Mouse (Mus musculus) stomach, embryonic 15.5 days (tissue): Measurements from ENCODE around the gene Fgf6. TPM values are rescaled to one million over a fixed set of nuclear protein-coding genes. Genes with fewer than 3 reads are reported as not detected.

Experiments used
- ATAC-seq: fragments of 200-750 bp; cut with Nextera tagmentation; 2 replicates; pipeline ENCODE4 v1.8.0; 2017; ENCODE audit warnings: low read depth, moderate number of reproducible peaks, moderate TSS enrichment; ENCODE audit not compliant: insufficient read depth, low FRiP score
- H3K27ac ChIP-seq: fragments of 300-500 bp; sonication (generic); 2 replicates; pipeline ENCODE4 v1.5.1; 2015; ENCODE audit warnings: mild to moderate bottlenecking, inconsistent platforms
- H3K27me3 ChIP-seq: fragments of 300-500 bp; sonication (generic); replicated peaks from 2 replicates; pipeline ENCODE4 v1.6.1; 2015; ENCODE audit warnings: inconsistent platforms
- H3K36me3 ChIP-seq: fragments of 300-500 bp; sonication (generic); 2 replicates; pipeline ENCODE4 v1.6.1; 2015; ENCODE audit warnings: inconsistent platforms
- H3K4me1 ChIP-seq: fragments of 300-500 bp; sonication (generic); 2 replicates; pipeline ENCODE4 v1.6.1; 2015; ENCODE audit warnings: inconsistent platforms
- H3K4me2 ChIP-seq: fragments of 300-500 bp; sonication (generic); 2 replicates; pipeline ENCODE4 v1.6.1; 2015; ENCODE audit warnings: mild to moderate bottlenecking, inconsistent platforms
- H3K4me3 ChIP-seq: fragments of 300-500 bp; sonication (generic); replicated peaks from 2 replicates; pipeline ENCODE4 v1.5.1; 2015; ENCODE audit warnings: inconsistent platforms
- H3K9ac ChIP-seq: fragments of 300-500 bp; sonication (generic); 2 replicates; pipeline ENCODE4 v1.6.1; 2015; ENCODE audit warnings: inconsistent platforms
- H3K9me3 ChIP-seq: fragments of 300-500 bp; sonication (generic); 2 replicates; pipeline ENCODE4 v1.6.1; 2016; ENCODE audit warnings: inconsistent platforms
- WGBS: fragments of 180-500 bp; shearing (Covaris S2); methylation state at CpG from one replicate; pipeline ENCODE4 v1.1.7; 2015; 5-methylcytosine and 5-hydroxymethylcytosine counted together
- polyA plus RNA-seq: library from polyadenylated mRNA; unstranded; fragments of >200 nt; fragmentation: Nextera tagmentation; extraction: Ambion mirVana; gene quantifications from 2 replicates; pipeline ENCODE4 v1.2.1, GENCODE M21; 2015

Gene Fgf6
- polyA plus RNA-seq, 1 experiment from 2014 or later: not detected

DNA sequence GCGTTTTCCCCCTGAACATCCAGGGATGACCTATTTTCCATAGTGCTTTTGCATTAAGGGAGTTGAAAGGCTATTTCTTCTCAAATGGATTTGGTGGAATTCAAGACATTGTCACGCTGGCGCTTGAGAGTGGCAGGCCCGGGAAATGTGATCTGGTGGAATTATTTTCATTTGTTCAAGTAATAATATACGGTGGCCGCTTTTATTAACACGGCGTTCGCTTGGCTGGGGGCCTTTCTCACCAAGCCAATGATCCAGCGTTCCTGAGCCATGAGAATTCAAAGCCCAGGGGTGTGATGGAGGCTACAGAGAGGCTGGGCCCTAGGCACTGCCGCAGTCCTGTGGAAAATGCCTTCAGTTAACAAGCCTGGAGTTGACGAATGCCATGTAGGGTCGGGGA, 5.0 kb downstream of the Fgf6 start:
- 14% methylated on average over 13 of the region's 13 CpGs for WGBS
- no peaks in the 10 kb centered on the region for H3K9me3 ChIP-seq
- no peak overlapping the region for H3K4me3 ChIP-seq
- H3K4me2 ChIP-seq: no peak overlapping the region
- no peak for ATAC-seq
- H3K36me3 ChIP-seq: no peaks in the 10 kb centered on the region
- peaks cover 19% of the 10 kb centered on the region for H3K27me3 ChIP-seq
- H3K9ac ChIP-seq: no peak overlapping the region
- no peak overlapping the region for H3K27ac ChIP-seq
- no peaks in the 10 kb centered on the region for H3K4me1 ChIP-seq

DNA sequence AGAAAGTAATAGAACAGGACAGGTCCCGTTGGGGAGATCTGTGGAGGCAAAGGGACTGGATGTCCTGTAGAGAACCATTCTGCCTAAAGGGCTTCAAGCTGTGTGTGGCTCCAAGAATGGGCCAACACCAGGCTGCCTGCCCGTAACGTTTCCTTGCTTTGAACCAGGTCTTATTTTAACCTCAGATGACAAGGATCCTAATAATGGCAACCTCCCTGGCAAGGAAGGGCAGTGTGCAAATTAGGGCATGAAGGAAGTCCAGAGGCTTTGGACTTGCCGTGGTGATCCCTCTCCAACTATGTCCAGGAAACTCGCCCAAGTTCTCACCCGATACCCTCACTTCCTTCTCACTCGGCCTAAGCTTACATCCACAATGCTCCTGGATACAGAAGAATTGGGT, 9.4 kb downstream of the Fgf6 start:
- H3K9ac ChIP-seq: no peak overlapping the region
- WGBS: 70% methylated on average over 7 of the region's 7 CpGs
- peaks cover 12% of the 10 kb centered on the region for H3K27me3 ChIP-seq
- H3K36me3 ChIP-seq: no peaks in the 10 kb centered on the region
- no peak overlapping the region for H3K4me2 ChIP-seq
- ATAC-seq: no peak
- H3K4me3 ChIP-seq: no peak overlapping the region
- no peaks in the 10 kb centered on the region for H3K9me3 ChIP-seq
- no peaks in the 10 kb centered on the region for H3K4me1 ChIP-seq
- H3K27ac ChIP-seq: no peak overlapping the region

DNA sequence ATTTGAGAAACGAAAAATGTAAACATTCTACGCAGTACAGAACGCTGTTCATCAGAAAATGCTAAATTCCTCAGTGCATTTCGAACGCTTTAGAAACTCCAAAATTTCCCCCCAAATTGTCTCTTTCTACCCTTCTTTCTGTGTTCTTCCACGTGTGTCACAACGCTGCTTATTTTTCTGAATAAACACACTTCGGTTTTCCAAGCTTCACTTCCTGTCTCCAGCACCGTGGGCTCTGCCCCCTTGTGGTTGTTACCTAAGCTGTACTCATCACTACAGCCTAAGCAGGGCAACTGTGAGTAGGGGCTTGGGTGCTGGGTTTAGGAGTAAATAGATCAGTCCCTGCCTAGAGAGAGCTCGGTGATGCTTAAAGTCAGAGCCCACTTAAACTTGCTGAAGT, 19.4 kb downstream of the Fgf6 start:
- Histone ChIP-seq H3K36me3 (no peaks in the 10 kb centered on the region), H3K4me2 (peak overlapping the region; percentile 51), H3K4me1 (peaks cover 4% of the 10 kb centered on the region; the same call in 1 of the 2 replicates), H3K4me3 (peak overlapping the region; percentile 36), H3K27me3 (no peaks in the 10 kb centered on the region), H3K9ac (no peak overlapping the region), H3K9me3 (no peaks in the 10 kb centered on the region), H3K27ac (no peak overlapping the region)
- WGBS: 13% methylated on average over 10 of the region's 10 CpGs
- ATAC-seq: peak; percentile 53; the same call in 1 of the 2 replicates

DNA sequence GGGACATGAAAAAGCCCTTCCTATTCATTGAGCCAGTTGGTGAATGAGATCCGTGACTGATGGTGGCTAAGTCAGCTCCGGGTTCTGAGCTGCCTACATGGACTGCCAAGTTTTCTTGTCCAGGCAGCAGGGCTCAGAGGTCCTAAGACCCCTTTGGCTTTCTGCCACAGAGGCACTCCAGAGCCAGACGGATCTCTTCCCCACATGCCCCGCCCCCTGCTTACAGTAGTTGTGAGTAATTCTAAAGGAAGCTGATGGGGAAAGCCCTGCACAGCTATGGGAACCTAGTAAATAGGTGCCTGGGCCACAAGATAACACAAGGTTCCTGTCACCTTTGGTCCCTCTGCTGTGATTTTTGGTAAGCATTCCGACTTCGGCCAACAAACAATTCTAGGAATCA, 29.5 kb downstream of the Fgf6 start:
- Histone ChIP-seq H3K4me2 (no peak overlapping the region), H3K9me3 (no peaks in the 10 kb centered on the region), H3K9ac (no peak overlapping the region), H3K4me1 (no peaks in the 10 kb centered on the region), H3K27me3 (no peaks in the 10 kb centered on the region), H3K27ac (no peak overlapping the region), H3K4me3 (no peak overlapping the region), H3K36me3 (no peaks in the 10 kb centered on the region)
- 44% methylated on average over 6 of the region's 6 CpGs for WGBS
- ATAC-seq: peak; percentile 39; the same call in 1 of the 2 replicates

DNA sequence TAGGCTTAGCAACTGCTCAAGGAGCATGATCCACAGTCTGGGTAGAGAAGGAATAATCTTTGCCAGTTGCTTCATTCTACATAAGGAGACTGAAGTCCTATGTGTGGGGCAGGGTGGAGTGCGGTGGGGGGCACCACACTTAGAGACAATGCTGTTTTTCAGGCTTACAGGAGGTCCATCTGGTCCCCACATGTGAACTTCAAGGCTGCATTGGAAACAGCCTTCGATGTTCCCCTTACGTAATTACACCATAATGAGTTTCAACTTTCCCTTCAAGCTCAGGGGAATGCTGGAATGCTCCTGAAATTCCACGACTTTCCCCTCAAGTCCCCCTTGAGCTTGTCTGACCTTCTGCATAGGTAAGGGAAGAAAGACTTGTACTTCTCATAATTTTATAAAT, 35.5 kb downstream of the Fgf6 start:
- Histone ChIP-seq H3K36me3 (no peaks in the 10 kb centered on the region), H3K27ac (no peak overlapping the region), H3K9ac (no peak overlapping the region), H3K4me2 (no peak overlapping the region), H3K4me3 (no peak overlapping the region), H3K27me3 (no peaks in the 10 kb centered on the region), H3K4me1 (no peaks in the 10 kb centered on the region), H3K9me3 (no peaks in the 10 kb centered on the region)
- WGBS: 65% methylated on average over 4 of the region's 4 CpGs
- ATAC-seq: no peak

DNA sequence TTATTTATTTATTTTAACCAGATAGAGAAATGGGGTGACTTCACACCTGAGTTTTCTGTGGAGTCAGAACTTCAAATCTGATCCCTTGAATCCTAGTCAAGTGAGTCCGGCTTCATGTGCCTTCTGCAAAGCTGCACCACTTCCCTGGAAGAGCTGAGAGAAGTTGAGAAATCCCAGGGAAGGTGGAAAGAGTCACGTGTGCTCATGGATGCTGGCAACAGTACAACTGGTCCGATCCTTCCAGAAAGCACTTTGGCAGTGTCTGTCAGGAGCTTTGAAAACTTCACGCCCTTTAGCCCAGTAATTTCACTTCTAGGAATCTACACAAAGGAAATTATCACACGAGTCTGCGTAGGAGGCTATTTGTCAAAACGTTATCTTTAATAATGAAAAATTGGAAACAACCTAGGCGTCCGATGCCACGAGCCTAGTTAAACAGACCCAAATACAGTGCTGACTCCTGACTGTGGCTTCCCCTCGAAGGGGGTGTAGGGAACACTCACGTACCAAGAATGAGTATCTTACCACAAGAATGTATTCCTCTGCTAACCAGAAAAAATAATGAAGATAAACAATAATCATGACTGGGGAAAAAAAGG, 41.7 kb downstream of the Fgf6 start:
- H3K9me3 ChIP-seq: no peaks in the 10 kb centered on the region
- WGBS: 33% methylated on average over 12 of the region's 12 CpGs
- no peaks in the 10 kb centered on the region for H3K27me3 ChIP-seq
- peak; percentile 27; the same call in 1 of the 2 replicates for ATAC-seq
- no peaks in the 10 kb centered on the region for H3K4me1 ChIP-seq
- no peak overlapping the region for H3K9ac ChIP-seq
- no peak overlapping the region for H3K4me2 ChIP-seq
- H3K4me3 ChIP-seq: no peak overlapping the region
- H3K27ac ChIP-seq: no peak overlapping the region
- no peaks in the 10 kb centered on the region for H3K36me3 ChIP-seq

DNA sequence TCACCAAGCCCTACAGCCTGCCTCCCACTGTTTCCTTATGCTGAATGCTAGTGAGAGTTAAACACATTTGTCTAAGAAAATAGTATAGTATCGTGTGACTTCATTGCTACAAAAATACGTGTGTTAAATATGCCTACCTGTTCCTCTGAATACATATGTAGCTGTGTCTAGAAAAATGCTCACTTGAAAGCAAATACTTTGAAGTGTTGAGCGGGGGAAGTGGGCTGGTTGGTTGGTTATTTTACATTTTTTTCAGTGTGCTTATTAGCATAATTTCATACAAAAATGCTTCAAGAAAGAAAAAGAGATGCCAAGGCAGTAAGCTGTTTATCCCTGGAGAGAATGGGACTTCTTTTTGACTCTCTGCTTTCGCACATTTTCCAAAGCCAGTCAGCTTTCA, 44.6 kb downstream of the Fgf6 start:
- 74% methylated on average over 4 of the region's 4 CpGs for WGBS
- no peak for ATAC-seq
- H3K36me3 ChIP-seq: no peaks in the 10 kb centered on the region

DNA sequence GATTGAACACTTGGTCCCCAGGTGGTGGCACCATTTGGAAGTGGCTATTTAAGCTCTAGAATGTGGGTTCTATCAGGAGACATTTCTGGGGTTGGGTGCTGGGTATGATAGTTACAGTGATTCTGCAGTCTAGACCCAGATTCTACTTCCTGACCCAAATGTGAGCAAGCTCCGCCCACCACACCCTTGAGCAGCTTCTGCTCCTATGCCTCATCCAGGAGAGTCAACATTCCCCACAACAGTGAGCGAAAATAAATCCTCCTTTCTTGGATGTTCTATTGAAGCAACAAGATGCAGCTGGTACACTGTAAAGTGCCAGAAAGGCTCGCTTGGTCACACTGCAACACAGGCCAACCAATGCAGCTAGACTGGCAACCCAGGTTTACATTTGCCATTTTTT, 48.5 kb downstream of the Fgf6 start:
- no peak overlapping the region for H3K9ac ChIP-seq
- ATAC-seq: no peak
- no peak overlapping the region for H3K4me3 ChIP-seq
- H3K4me2 ChIP-seq: no peak overlapping the region
- H3K27me3 ChIP-seq: no peaks in the 10 kb centered on the region
- no peaks in the 10 kb centered on the region for H3K9me3 ChIP-seq
- H3K36me3 ChIP-seq: no peaks in the 10 kb centered on the region
- WGBS: 70% methylated on average over 3 of the region's 3 CpGs
- no peaks in the 10 kb centered on the region for H3K4me1 ChIP-seq
- H3K27ac ChIP-seq: no peak overlapping the region

More for the DNA sequence above, 44.6 kb downstream of the Fgf6 start:
- Histone ChIP-seq H3K4me1 (no peaks in the 10 kb centered on the region), H3K4me2 (no peak overlapping the region), H3K9ac (no peak overlapping the region), H3K27me3 (no peaks in the 10 kb centered on the region), H3K4me3 (no peak overlapping the region), H3K27ac (no peak overlapping the region), H3K9me3 (no peaks in the 10 kb centered on the region)

DNA sequence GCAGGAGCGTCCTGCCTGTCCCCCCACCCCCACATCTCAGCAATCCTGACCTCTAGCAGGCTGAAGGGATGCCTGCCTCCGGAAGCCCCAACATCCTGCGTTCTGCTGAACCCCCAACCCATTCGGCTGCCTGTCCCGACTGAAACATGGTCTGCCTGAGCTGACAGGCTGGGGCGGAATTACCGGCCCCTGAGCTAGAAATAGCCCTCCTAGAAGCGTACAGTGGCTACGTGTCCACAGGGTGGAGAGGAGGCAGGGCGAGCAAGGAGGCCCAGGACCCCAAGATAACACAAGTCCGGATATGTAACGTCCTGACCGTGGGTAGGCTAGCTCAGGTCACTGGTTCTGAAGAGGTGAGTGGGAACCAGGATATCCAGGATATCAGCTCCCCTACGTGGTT, 49.4 kb downstream of the Fgf6 start:
- ATAC-seq: no peak
- Histone ChIP-seq H3K4me1 (no peaks in the 10 kb centered on the region), H3K27me3 (no peaks in the 10 kb centered on the region), H3K27ac (no peak overlapping the region), H3K4me3 (no peak overlapping the region), H3K9me3 (no peaks in the 10 kb centered on the region), H3K4me2 (peak overlapping the region; percentile 34), H3K9ac (no peak overlapping the region), H3K36me3 (no peaks in the 10 kb centered on the region)
- 7% methylated on average over 14 of the region's 14 CpGs for WGBS

DNA sequence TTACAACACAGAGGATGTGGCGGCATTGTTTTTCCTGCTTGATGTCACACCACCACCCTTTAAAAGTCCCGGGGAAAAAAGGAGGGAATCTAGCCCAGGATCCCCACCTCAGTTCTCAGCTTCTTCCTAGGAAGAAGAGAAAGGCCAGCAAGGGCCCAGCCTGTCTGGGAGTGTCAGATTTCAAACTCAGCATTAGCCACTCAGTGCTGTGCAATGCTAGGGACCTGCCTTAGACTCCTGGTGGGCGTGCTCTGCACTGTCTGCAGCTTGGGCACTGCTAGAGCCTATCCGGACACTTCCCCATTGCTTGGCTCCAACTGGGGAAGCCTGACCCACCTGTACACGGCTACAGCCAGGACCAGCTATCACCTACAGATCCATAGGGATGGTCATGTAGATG, 57.4 kb downstream of the Fgf6 start, which contains the start of gene Fgf23:
Fgf23 (plus strand) TSS at position 86 of the 400 bp plus-strand sequence.
- Histone ChIP-seq H3K4me2 (peak within 1 kb of the TSS; percentile 9; the same call in 1 of the 2 replicates), H3K27ac (no peak within 1 kb of the TSS; the same call in 1 of the 2 replicates), H3K4me3 (no peak within 1 kb of the TSS), H3K9me3 (no peaks in the 10 kb centered on the region), H3K9ac (no peak within 1 kb of the TSS), H3K27me3 (no peaks in the 10 kb centered on the region), H3K4me1 (no peaks in the 10 kb centered on the region), H3K36me3 (no peaks in the 10 kb centered on the region)
- 10% methylated on average over 5 of the region's 5 CpGs for WGBS
- ATAC-seq: peak; percentile 88

Other genes with a start within 250 kb of the Fgf6 start
- gene Ndufa9, start 166.4 kb upstream of the Fgf6 start, polyA plus RNA-seq: 207 and 235 TPM in 2 replicates
- not detected in 2 replicates for gene Akap3, start 162.5 kb upstream of the Fgf6 start, polyA plus RNA-seq
- gene Dyrk4, start 93.7 kb upstream of the Fgf6 start, polyA plus RNA-seq: 0.14 TPM in 1 of 2 replicates, not detected in the other
- 49.7 and 52.8 TPM in 2 replicates for gene Rad51ap1, start 76.0 kb upstream of the Fgf6 start, polyA plus RNA-seq
- gene D6Wsu163e, start 75.6 kb upstream of the Fgf6 start, polyA plus RNA-seq: 14.5 and 16.6 TPM in 2 replicates
- not detected in 2 replicates for gene Fgf23, start 57.3 kb downstream of the Fgf6 start, polyA plus RNA-seq
- gene Tigar, start 94.0 kb downstream of the Fgf6 start, polyA plus RNA-seq: 2.9 and 4.4 TPM in 2 replicates
- 922 and 986 TPM in 2 replicates for gene Ccnd2, start 136.6 kb downstream of the Fgf6 start, polyA plus RNA-seq